8 mouse cellular contexts compared by ENCODE assay signal in genomic region chr19:44146568-44146879, GRCm38 (mm10). TPM values are rescaled to one million over a fixed set of nuclear protein-coding genes. Genes with fewer than 3 reads are reported as not detected.
DNase-seq lines count a peak whose midpoint lies in the region; ATAC-seq and TF ChIP-seq lines count a peak whose summit lies in the region.

No protein-coding gene starts in this region.

- ATAC-seq in heart, embryonic 11.5 days (replicated peaks; ENCODE audit: insufficient number of reproducible peaks, low FRiP score, low TSS enrichment) = no peak
- peak; percentile 65; the same call in 1 of the 2 replicates for ATAC-seq in forebrain, embryonic 14.5 days
- peak; percentile 9; the same call in 1 of the 2 replicates for ATAC-seq in liver, embryonic 15.5 days (ENCODE audit: insufficient read depth)

- H3K27ac ChIP-seq in heart, embryonic 11.5 days (ENCODE audit: low read depth, low read length) = no peak overlapping the region
- H3K27ac ChIP-seq in CH12.LX (ENCODE audit: insufficient read depth, low read depth) = peak overlapping the region; percentile 40; the same call in 1 of the 2 replicates
- H3K27ac ChIP-seq in forebrain, embryonic 14.5 days (ENCODE audit: low read depth, low read length) = no peak overlapping the region
- peak overlapping the region; percentile 43; the same call in 1 of the 2 replicates for H3K27ac ChIP-seq in liver, embryonic 15.5 days (replicated peaks)

- H3K27me3 ChIP-seq in heart, embryonic 11.5 days (ENCODE audit: control insufficient read depth, insufficient read depth, low read length) = peaks cover 3% of the 10 kb centered on the region; the same call in 1 of the 2 replicates
- H3K27me3 ChIP-seq in CH12.LX (replicated peaks) = no peaks in the 10 kb centered on the region
- no peaks in the 10 kb centered on the region for H3K27me3 ChIP-seq in forebrain, embryonic 14.5 days (replicated peaks; ENCODE audit: control insufficient read depth, insufficient read depth, low read length)
- H3K27me3 ChIP-seq in liver, embryonic 15.5 days = peaks cover 23% of the 10 kb centered on the region

- peaks cover 9% of the 10 kb centered on the region for H3K36me3 ChIP-seq in heart, embryonic 11.5 days (ENCODE audit: control insufficient read depth, insufficient read depth, low read length)
- H3K36me3 ChIP-seq in CH12.LX (replicated peaks in 1 of 2; ENCODE audit: control insufficient read depth in 1 of 2, insufficient read depth in 1 of 2, low read length in 1 of 2) = peaks cover 26 to 32% of the 10 kb centered on the region in 2 experiments
- H3K36me3 ChIP-seq in forebrain, embryonic 14.5 days (ENCODE audit: control insufficient read depth, insufficient read depth, low read length) = peaks cover 26% of the 10 kb centered on the region
- peaks cover 23% of the 10 kb centered on the region for H3K36me3 ChIP-seq in liver, embryonic 15.5 days (replicated peaks)

- intact Hi-C loops in heart, postnatal 14 days (cut with DNase I) = no loop called here

- peaks cover 19% of the 10 kb centered on the region for H3K79me2 ChIP-seq in CH12.LX (replicated peaks; ENCODE audit: control insufficient read depth, extremely low read depth, insufficient read depth, poor library complexity, severe bottlenecking)

- no peak for TF ChIP-seq RAD21 in CH12.LX (IDR thresholded peaks at IDR 0.05; ENCODE audit: low read depth, low read length)

- TF ChIP-seq EP300 in CH12.LX (IDR thresholded peaks at IDR 0.05; ENCODE audit: low read length) = no peak

- TF ChIP-seq POLR2A in CH12.LX (IDR thresholded peaks at IDR 0.05; ENCODE audit: low read depth, low read length) = peak; percentile 36; the same call in 1 of the 2 replicates

- H3K4me3 ChIP-seq in heart, embryonic 11.5 days (ENCODE audit: low read depth, low read length) = peak overlapping the region; percentile 67
- H3K4me3 ChIP-seq in CH12.LX (replicated peaks in 1 of 3; ENCODE audit: low read depth in 2 of 3, low read length in 2 of 3, poor library complexity in 1 of 3) = peak overlapping the region; percentile 75 to 85 (median 84)
- peak overlapping the region; percentile 67 for H3K4me3 ChIP-seq in forebrain, embryonic 14.5 days (ENCODE audit: low read depth, low read length)
- H3K4me3 ChIP-seq in liver, embryonic 15.5 days (replicated peaks) = peak overlapping the region; percentile 78

- H3K9ac ChIP-seq in heart, embryonic 11.5 days (ENCODE audit: low read depth, low read length) = peak overlapping the region; percentile 62; the same call in 1 of the 2 replicates
- H3K9ac ChIP-seq in CH12.LX (ENCODE audit: insufficient read depth, low read depth) = no peak overlapping the region; the same call in 1 of the 2 replicates
- H3K9ac ChIP-seq in forebrain, embryonic 14.5 days (ENCODE audit: low read length) = peak overlapping the region; percentile 77
- H3K9ac ChIP-seq in liver, embryonic 15.5 days = peak overlapping the region; percentile 65; the same call in 1 of the 2 replicates

- dilution Hi-C loops in CH12.LX (cut with MboI; ENCODE audit: extremely low pct_ligation_motif_present, extremely low pct_unique_long_range_greater_than_20kb, low sequenced_read_pairs) = no loop called here

- TF ChIP-seq CTCF in CH12.LX (conservative IDR thresholded peaks at IDR 0.05 in 1 of 2, IDR thresholded peaks at IDR 0.05 in 1 of 2; ENCODE audit: low read depth in 2 of 2, low read length in 2 of 2) = no peak

- no peak for DNase-seq in heart, postnatal 14 days
- DNase-seq in CH12.LX (ENCODE audit: extremely low read depth) = no peak
- no peak for DNase-seq in forebrain, embryonic 14.5 days (ENCODE audit: low spot score)
- no peak for DNase-seq in urinary bladder, postnatal 4 days (ENCODE audit: low spot score in 2 of 2)
- DNase-seq in right cerebral cortex, postnatal 25 days = no peak
- DNase-seq in adrenal gland, postnatal 10 days = no peak

- H3K4me2 ChIP-seq in heart, embryonic 11.5 days = peak overlapping the region; percentile 72
- H3K4me2 ChIP-seq in CH12.LX (ENCODE audit: insufficient read depth, low read depth, poor library complexity, severe bottlenecking) = peak overlapping the region; percentile 53; the same call in 1 of the 2 replicates
- peak overlapping the region; percentile 74 for H3K4me2 ChIP-seq in forebrain, embryonic 14.5 days (ENCODE audit: low read length)
- H3K4me2 ChIP-seq in liver, embryonic 15.5 days = peak overlapping the region; percentile 88

- H3K4me1 ChIP-seq in heart, embryonic 11.5 days (ENCODE audit: control insufficient read depth, insufficient read depth, low read length) = peaks cover 5% of the 10 kb centered on the region
- peaks cover 7 to 24% of the 10 kb centered on the region in 2 experiments; a peak in 3 of 4 replicates for H3K4me1 ChIP-seq in CH12.LX (ENCODE audit: control insufficient read depth in 1 of 2, insufficient read depth in 2 of 2)
- peaks cover 9% of the 10 kb centered on the region; the same call in 1 of the 2 replicates for H3K4me1 ChIP-seq in forebrain, embryonic 14.5 days (ENCODE audit: control insufficient read depth, insufficient read depth, low read length)
- peaks cover 25% of the 10 kb centered on the region for H3K4me1 ChIP-seq in liver, embryonic 15.5 days (replicated peaks)

- in situ Hi-C loops in CH12.LX (cut with MboI; ENCODE audit: low pct_ligation_motif_present, low pct_unique_long_range_greater_than_20kb, low sequenced_read_pairs) = no loop called here

- WGBS in heart, embryonic 11.5 days (ENCODE audit: insufficient replicate concordance) = 60% methylated on average over 9 of the region's 9 CpGs
- WGBS in forebrain, embryonic 14.5 days = 66% methylated on average over 9 of the region's 9 CpGs
- WGBS in liver, embryonic 15.5 days (ENCODE audit: insufficient replicate concordance) = 54% methylated on average over 9 of the region's 9 CpGs

- H3K9me3 ChIP-seq in heart, embryonic 11.5 days (replicated peaks; ENCODE audit: control insufficient read depth, low read length) = no peaks in the 10 kb centered on the region
- no peaks in the 10 kb centered on the region for H3K9me3 ChIP-seq in CH12.LX (replicated peaks; ENCODE audit: low read length)
- H3K9me3 ChIP-seq in forebrain, embryonic 14.5 days (replicated peaks; ENCODE audit: control insufficient read depth, low read length) = no peaks in the 10 kb centered on the region
- H3K9me3 ChIP-seq in liver, embryonic 15.5 days (replicated peaks) = no peaks in the 10 kb centered on the region

TF ChIP-seq in CH12.LX, 34 proteins besides CTCF, POLR2A, EP300 and RAD21 (continues in another document):
- TF ChIP-seq HCFC1 (IDR thresholded peaks at IDR 0.05; ENCODE audit: low read depth, low read length) (no peak), ZC3H11A (IDR thresholded peaks at IDR 0.05; ENCODE audit: low read depth, low read length) (no peak), MAZ (IDR thresholded peaks at IDR 0.05; ENCODE audit: low read depth, low read length) (peak; percentile 4; the same call in 1 of the 2 replicates)

RNA-seq across cellular contexts. Expression of gene Bloc1s2, which starts 0.3 kb away (rescaled TPM):
- polyA plus RNA-seq in heart, embryonic 11.5 days (2014; fragmentation: Nextera tagmentation; extraction: Ambion mirVana) = 65.5 and 76.0 TPM in 2 replicates
- 10 to 100 TPM; 12.9 to 15.6 TPM for total RNA-seq in heart, postnatal 14 days (2021)
- 115 and 117 TPM in 2 replicates for total RNA-seq in CH12.LX (2012; rRNA removed)
- 92.4 and 107 TPM in 2 replicates for total RNA-seq in CH12.LX (2014; rRNA removed)
- polyA plus RNA-seq in CH12.LX (2012; ENCODE audit: insufficient read length, low read depth) = 96.3 and 101 TPM in 2 replicates
- polyA plus RNA-seq in forebrain, embryonic 14.5 days (2014; fragmentation: Nextera tagmentation; extraction: Ambion mirVana) = 165 and 168 TPM in 2 replicates
- polyA plus RNA-seq in liver, embryonic 15.5 days (2015; fragmentation: Nextera tagmentation; extraction: Ambion mirVana) = 33.1 and 35.1 TPM in 2 replicates
- total RNA-seq in adrenal gland, postnatal 10 days (2021) = 10 to 100 TPM; 29.1 to 30.1 TPM

RNA-seq across cellular contexts. Expression of gene Cwf19l1, which starts 10.8 kb away (rescaled TPM):
- polyA plus RNA-seq in heart, embryonic 11.5 days (2014; fragmentation: Nextera tagmentation; extraction: Ambion mirVana) = 22.4 and 26.1 TPM in 2 replicates
- total RNA-seq in heart, postnatal 14 days (2021) = 10 to 100 TPM in 1 of 2 experiments, 1 to 10 TPM in 1; 9.0 to 11.6 TPM
- 11.0 and 15.2 TPM in 2 replicates for total RNA-seq in CH12.LX (2012; rRNA removed)
- 27.8 and 30.4 TPM in 2 replicates for total RNA-seq in CH12.LX (2014; rRNA removed)
- 45.0 and 45.9 TPM in 2 replicates for polyA plus RNA-seq in CH12.LX (2012; ENCODE audit: insufficient read length, low read depth)
- 37.3 and 43.0 TPM in 2 replicates for polyA plus RNA-seq in forebrain, embryonic 14.5 days (2014; fragmentation: Nextera tagmentation; extraction: Ambion mirVana)
- polyA plus RNA-seq in liver, embryonic 15.5 days (2015; fragmentation: Nextera tagmentation; extraction: Ambion mirVana) = 14.7 and 16.9 TPM in 2 replicates
- total RNA-seq in adrenal gland, postnatal 10 days (2021) = 10 to 100 TPM; 22.9 to 23.8 TPM

RNA-seq across cellular contexts. Expression of gene Chuk, which starts 39.2 kb away (rescaled TPM):
- 31.8 and 38.9 TPM in 2 replicates for polyA plus RNA-seq in heart, embryonic 11.5 days (2014; fragmentation: Nextera tagmentation; extraction: Ambion mirVana)
- 10 to 100 TPM; 30.2 to 34.0 TPM for total RNA-seq in heart, postnatal 14 days (2021)
- 36.4 and 36.9 TPM in 2 replicates for total RNA-seq in CH12.LX (2012; rRNA removed)
- total RNA-seq in CH12.LX (2014; rRNA removed) = 82.4 and 102 TPM in 2 replicates
- 40.6 and 42.7 TPM in 2 replicates for polyA plus RNA-seq in CH12.LX (2012; ENCODE audit: insufficient read length, low read depth)
- 44.8 and 51.2 TPM in 2 replicates for polyA plus RNA-seq in forebrain, embryonic 14.5 days (2014; fragmentation: Nextera tagmentation; extraction: Ambion mirVana)
- polyA plus RNA-seq in liver, embryonic 15.5 days (2015; fragmentation: Nextera tagmentation; extraction: Ambion mirVana) = 19.4 and 20.2 TPM in 2 replicates
- 10 to 100 TPM; 48.6 to 52.9 TPM for total RNA-seq in adrenal gland, postnatal 10 days (2021)

RNA-seq across cellular contexts. Expression of gene Pkd2l1, which starts 45.7 kb away (rescaled TPM):
- polyA plus RNA-seq in heart, embryonic 11.5 days (2014; fragmentation: Nextera tagmentation; extraction: Ambion mirVana) = not detected in 2 replicates
- total RNA-seq in heart, postnatal 14 days (2021) = not detected
- total RNA-seq in CH12.LX (2012; rRNA removed) (0.04 TPM in 1 of 2 replicates, not detected in the other), CH12.LX (2014; rRNA removed) (not detected in 2 replicates)
- polyA plus RNA-seq in CH12.LX (2012; ENCODE audit: insufficient read length, low read depth) = 0.07 TPM in 2 replicates
- polyA plus RNA-seq in forebrain, embryonic 14.5 days (2014; fragmentation: Nextera tagmentation; extraction: Ambion mirVana) = 0.15 TPM in 2 replicates
- polyA plus RNA-seq in liver, embryonic 15.5 days (2015; fragmentation: Nextera tagmentation; extraction: Ambion mirVana) = not detected in 2 replicates
- not detected for total RNA-seq in adrenal gland, postnatal 10 days (2021)

RNA-seq across cellular contexts. Expression of gene Scd3, which starts 56.5 kb away (rescaled TPM):
- 0.21 TPM in 1 of 2 replicates, not detected in the other for polyA plus RNA-seq in heart, embryonic 11.5 days (2014; fragmentation: Nextera tagmentation; extraction: Ambion mirVana)
- not detected for total RNA-seq in heart, postnatal 14 days (2021)
- total RNA-seq in CH12.LX (2012; rRNA removed) (0.04 TPM in 1 of 2 replicates, not detected in the other), CH12.LX (2014; rRNA removed) (not detected in 2 replicates)
- polyA plus RNA-seq in CH12.LX (2012; ENCODE audit: insufficient read length, low read depth) = 0.11 TPM in 1 of 2 replicates, not detected in the other
- polyA plus RNA-seq in forebrain, embryonic 14.5 days (2014; fragmentation: Nextera tagmentation; extraction: Ambion mirVana) = 2.0 and 2.1 TPM in 2 replicates
- polyA plus RNA-seq in liver, embryonic 15.5 days (2015; fragmentation: Nextera tagmentation; extraction: Ambion mirVana) = not detected in 2 replicates
- total RNA-seq in adrenal gland, postnatal 10 days (2021) = under 1 TPM in 1 of 2 experiments, not detected in 1; 0.21 TPM

Comparison
In these comparisons a context has a peak if more than half of its experiments do, and no peak if none do; other contexts are left out.
1. H3K27ac ChIP-seq: peak in CH12.LX (single experiment) and liver, embryonic 15.5 days (single experiment); none in heart, embryonic 11.5 days (single experiment) and forebrain, embryonic 14.5 days (single experiment).
2. Peak in every context shown above with its lines, with median percentiles within 50 percentile points of each other: H3K4me2 ChIP-seq and H3K4me3 ChIP-seq.